Mouse (Mus musculus) Patski (cell line): Measurements from ENCODE around the gene Dppa3. TPM values are rescaled to one million over a fixed set of nuclear protein-coding genes. Genes with fewer than 3 reads are reported as not detected.

ENCODE experiments used
- ATAC-seq: fragments of 100-300 bp; one replicate; pipeline ENCODE4 v1.8.0; 2021
- CTCF ChIA-PET: fragments of 350-600 bp; sonication (Branson Sonifier 250); formaldehyde crosslinking; loops from one replicate; lab custom pipeline; 2022; ENCODE audit warnings: inconsistent platforms; lab: Charles Lee
- POLR2A ChIA-PET: fragments of 350-600 bp; sonication (Branson Sonifier 250); formaldehyde crosslinking; loops from one replicate; lab custom pipeline; 2022; ENCODE audit warnings: antibody characterized with exemption, inconsistent platforms; lab: Charles Lee
- DNase-seq: peaks from one replicate; pipeline ENCODE4 v3.0.0-alpha.2; 2011; ENCODE audit warnings: low read depth, low spot score
- H3K27me3 ChIP-seq: fragments of 371-371 bp; one replicate; pipeline ENCODE4 v1.5.1; 2021
- CTCF ChIP-seq: fragments of 100-300 bp; IDR thresholded peaks from one replicate; pipeline ENCODE4 v1.5.1; 2021
- in situ Hi-C: fragments of 300-500 bp; cut with MboI; formaldehyde crosslinking; loops from 3 replicates; pipeline ENCODE4 v1.11.1; 2018; ENCODE audit warnings: low pct_unique_long_range_greater_than_20kb, mixed read lengths
- polyA plus RNA-seq: library from polyadenylated mRNA; unstranded; gene quantifications from one replicate; pipeline ENCODE4 v1.2.3, GENCODE M21; 2021

The Dppa3 gene
- polyA plus RNA-seq, 1 experiment from 2014 or later, result not detected

- no peaks in the 10 kb centered on the region for H3K27me3 ChIP-seq
- TF ChIP-seq CTCF, result no peak
- POLR2A ChIA-PET, result no interaction called here
- CTCF ChIA-PET, result interaction anchor here (1.5 kb wide), 1 partner anchor 39 kb away, joined by 3 read pairs; no protein-coding TSS in a partner anchor
- in situ Hi-C loops, result no loop called here
- DNase-seq (no peak), ATAC-seq (no peak)
Observed at GRCm38 (mm10) chr6:122601031-122601430, 25.2 kb upstream of the Dppa3 start.

GRCm38 (mm10) chr6:122601615-122602014, 24.6 kb upstream of the Dppa3 start:
- no peak for DNase-seq
- TF ChIP-seq CTCF, result no peak
- CTCF ChIA-PET, result interaction anchor here (1.5 kb wide), 1 partner anchor 39 kb away, joined by 3 read pairs; no protein-coding TSS in a partner anchor
- in situ Hi-C loops, result no loop called here
- POLR2A ChIA-PET, result no interaction called here
- no peak for ATAC-seq
- no peaks in the 10 kb centered on the region for H3K27me3 ChIP-seq

- ATAC-seq (peak; percentile 91), DNase-seq (no peak)
- in situ Hi-C loops, result no loop called here
- POLR2A ChIA-PET, result no interaction called here
- CTCF ChIA-PET, result no interaction called here
- TF ChIP-seq CTCF, result no peak
- no peaks in the 10 kb centered on the region for H3K27me3 ChIP-seq
Observed at GRCm38 (mm10) chr6:122602242-122602991, 23.8 kb upstream of the Dppa3 start, which contains the start of gene Apobec1. Gene Apobec1 (minus strand): TSS chr6:122602444.

- no peaks in the 10 kb centered on the region for H3K27me3 ChIP-seq
- no peak for TF ChIP-seq CTCF
- POLR2A ChIA-PET, result no interaction called here
- DNase-seq (no peak), ATAC-seq (no peak)
- in situ Hi-C loops, result no loop called here
- CTCF ChIA-PET, result no interaction called here
Observed at GRCm38 (mm10) chr6:122602992-122603322, 23.3 kb upstream of the Dppa3 start.

GRCm38 (mm10) chr6:122604260-122604659, 21.9 kb upstream of the Dppa3 start:
- H3K27me3 ChIP-seq, result no peaks in the 10 kb centered on the region
- ChIA-PET POLR2A (no interaction called here), CTCF (no interaction called here)
- no peak for ATAC-seq
- DNase-seq, result no peak
- in situ Hi-C loops, result no loop called here
- TF ChIP-seq CTCF, result no peak

- DNase-seq (no peak), ATAC-seq (no peak)
- no peaks in the 10 kb centered on the region for H3K27me3 ChIP-seq
- TF ChIP-seq CTCF, result no peak
- in situ Hi-C loops, result no loop called here
- ChIA-PET CTCF (interaction anchor here (0.8 kb wide), 1 partner anchor 40 kb away, joined by 3 read pairs; no protein-coding TSS in a partner anchor), POLR2A (no interaction called here)
Observed at GRCm38 (mm10) chr6:122605483-122605882, 20.7 kb upstream of the Dppa3 start.

GRCm38 (mm10) chr6:122606661-122607060, 19.5 kb upstream of the Dppa3 start:
- no peak for TF ChIP-seq CTCF
- ATAC-seq (no peak), DNase-seq (no peak)
- ChIA-PET CTCF (no interaction called here), POLR2A (no interaction called here)
- H3K27me3 ChIP-seq, result no peaks in the 10 kb centered on the region
- in situ Hi-C loops, result no loop called here

- no peak for TF ChIP-seq CTCF
- POLR2A ChIA-PET, result no interaction called here
- CTCF ChIA-PET, result no interaction called here
- H3K27me3 ChIP-seq, result no peaks in the 10 kb centered on the region
- DNase-seq, result no peak
- in situ Hi-C loops, result no loop called here
- ATAC-seq, result no peak
Observed at GRCm38 (mm10) chr6:122607700-122608099, 18.5 kb upstream of the Dppa3 start.

- in situ Hi-C loops, result no loop called here
- DNase-seq, result no peak
- ChIA-PET CTCF (no interaction called here), POLR2A (no interaction called here)
- no peak for ATAC-seq
- H3K27me3 ChIP-seq, result no peaks in the 10 kb centered on the region
- TF ChIP-seq CTCF, result no peak
Observed at GRCm38 (mm10) chr6:122608434-122609376, 17.5 kb upstream of the Dppa3 start.

GRCm38 (mm10) chr6:122609377-122609728, 16.9 kb upstream of the Dppa3 start:
- ChIA-PET POLR2A (no interaction called here), CTCF (no interaction called here)
- ATAC-seq (no peak), DNase-seq (no peak)
- no peak for TF ChIP-seq CTCF
- in situ Hi-C loops, result no loop called here
- H3K27me3 ChIP-seq, result no peaks in the 10 kb centered on the region

- ATAC-seq (no peak), DNase-seq (no peak)
- TF ChIP-seq CTCF, result no peak
- in situ Hi-C loops, result no loop called here
- CTCF ChIA-PET, result no interaction called here
- POLR2A ChIA-PET, result no interaction called here
- no peaks in the 10 kb centered on the region for H3K27me3 ChIP-seq
Observed at GRCm38 (mm10) chr6:122609771-122610170, 16.4 kb upstream of the Dppa3 start, which contains the start of gene Gdf3. Gene Gdf3 (minus strand): TSS chr6:122610087.
